Mouse (Mus musculus): Measurements from ENCODE around the gene Chchd1. TPM values are rescaled to one million over a fixed set of nuclear protein-coding genes. Genes with fewer than 3 reads are reported as not detected.
"Not testable (repeated sequence)": the region's sequence is repeated elsewhere in the genome, so short reads cannot be mapped to it uniquely, and the experiment has no call there.

The Chchd1 gene
- total RNA-seq, 2 experiments from 2014 or later, result 45.9 to 51.8 TPM

GRCm38 (mm10) chr14:20681742-20682141, 21.1 kb upstream of the Chchd1 start:
- intact Hi-C loops (cut with DNase I), result no loop called here
- no peak for DNase-seq (ENCODE audit: low spot score in 2 of 2)

GRCm38 (mm10) chr14:20682498-20682897, 20.3 kb upstream of the Chchd1 start:
- intact Hi-C loops (cut with DNase I), result no loop called here
- DNase-seq (ENCODE audit: low spot score in 2 of 2), result no peak

- peak in 1 of 2 experiments; percentile 78 for DNase-seq (ENCODE audit: low spot score in 2 of 2)
- intact Hi-C loops (cut with DNase I), result no loop called here
Observed at GRCm38 (mm10) chr14:20686576-20686975, 16.2 kb upstream of the Chchd1 start.

- DNase-seq (ENCODE audit: low spot score in 2 of 2), result no peak
- intact Hi-C loops (cut with DNase I), result no loop called here
Observed at GRCm38 (mm10) chr14:20689009-20689408, 13.8 kb upstream of the Chchd1 start.

- intact Hi-C loops (cut with DNase I), result no loop called here
- DNase-seq (ENCODE audit: low spot score in 2 of 2), result no peak
Observed at GRCm38 (mm10) chr14:20691772-20692171, 11.0 kb upstream of the Chchd1 start.

- DNase-seq (ENCODE audit: low spot score in 2 of 2), result no peak
- intact Hi-C loops (cut with DNase I), result no loop called here
Observed at GRCm38 (mm10) chr14:20693589-20694101, 9.2 kb upstream of the Chchd1 start.

GRCm38 (mm10) chr14:20694185-20694883, 8.5 kb upstream of the Chchd1 start:
- intact Hi-C loops (cut with DNase I), result no loop called here
- peak; percentile 17 to 35 for DNase-seq (ENCODE audit: low spot score in 2 of 2)

GRCm38 (mm10) chr14:20694884-20695760, 7.7 kb upstream of the Chchd1 start, which contains the start of gene Fut11:
Gene Fut11, plus strand, starts transcription at chr14:20694968.
- DNase-seq (ENCODE audit: low spot score in 2 of 2), result peak; percentile 86 to 88
- intact Hi-C loops (cut with DNase I), result no loop called here

- no peak for DNase-seq (ENCODE audit: low spot score in 2 of 2)
- intact Hi-C loops (cut with DNase I), result no loop called here
Observed at GRCm38 (mm10) chr14:20695761-20696520, 6.9 kb upstream of the Chchd1 start.

- DNase-seq (ENCODE audit: low spot score in 2 of 2), result peak; percentile 68 to 82
- intact Hi-C loops (cut with DNase I), result no loop called here
Observed at GRCm38 (mm10) chr14:20696986-20697385, 5.8 kb upstream of the Chchd1 start.

- intact Hi-C loops (cut with DNase I), result no loop called here
- DNase-seq (ENCODE audit: low spot score in 2 of 2), result no peak
Observed at GRCm38 (mm10) chr14:20698515-20698914, 4.3 kb upstream of the Chchd1 start.

- DNase-seq (ENCODE audit: low spot score in 2 of 2), result no peak
- intact Hi-C loops (cut with DNase I), result no loop called here
Observed at GRCm38 (mm10) chr14:20700362-20700761, 2.4 kb upstream of the Chchd1 start.

GRCm38 (mm10) chr14:20701554-20701953, 1.3 kb upstream of the Chchd1 start:
- intact Hi-C loops (cut with DNase I), result no loop called here
- no peak for DNase-seq (ENCODE audit: low spot score in 2 of 2)

- intact Hi-C loops (cut with DNase I), result no loop called here
- DNase-seq (ENCODE audit: low spot score in 2 of 2), result no peak
Observed at GRCm38 (mm10) chr14:20702096-20702740, 588 bp upstream of the Chchd1 start.

GRCm38 (mm10) chr14:20703461-20703860, 655 bp downstream of the Chchd1 start:
- DNase-seq (ENCODE audit: low spot score in 2 of 2); intact Hi-C loops (cut with DNase I): not testable (repeated sequence)

- intact Hi-C loops (cut with DNase I), result no loop called here
- DNase-seq (ENCODE audit: low spot score in 2 of 2), result peak; percentile 94 to 95
Observed at GRCm38 (mm10) chr14:20707201-20708190, 4.7 kb downstream of the Chchd1 start, which contains the start of gene Zswim8. Gene Zswim8, plus strand, starts transcription at chr14:20707552.

GRCm38 (mm10) chr14:20708239-20708638, 5.4 kb downstream of the Chchd1 start:
- intact Hi-C loops (cut with DNase I), result no loop called here
- DNase-seq (ENCODE audit: low spot score in 2 of 2), result no peak

GRCm38 (mm10) chr14:20713832-20714231, 11.0 kb downstream of the Chchd1 start:
- no peak for DNase-seq (ENCODE audit: low spot score in 2 of 2)
- intact Hi-C loops (cut with DNase I), result no loop called here

Data from left cerebral cortex, postnatal 25 days (tissue).